Mouse (Mus musculus): ENCODE results near the gene Slc26a8.

DNA sequence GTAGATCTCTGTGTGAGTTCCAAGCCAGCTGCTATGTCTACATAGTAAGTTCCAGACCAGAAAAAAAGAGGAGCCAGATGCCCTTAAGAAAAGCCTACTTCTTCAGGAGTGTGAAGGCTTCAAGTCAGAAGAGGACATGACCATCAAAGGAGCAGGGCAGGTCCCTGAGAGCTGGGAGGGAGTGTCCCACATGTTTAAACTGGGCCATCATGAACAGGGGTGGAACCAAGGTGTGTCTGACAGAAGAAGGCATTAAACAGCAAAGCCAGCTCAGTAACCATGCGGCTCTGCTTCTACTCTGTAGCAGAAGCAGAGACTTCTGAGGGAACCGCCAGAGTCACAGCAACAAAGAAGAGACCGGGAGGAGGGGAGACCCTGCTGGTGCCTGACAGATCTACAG lies 46.3 kb downstream of the Slc26a8 start:
- TF ChIP-seq POLR2A (IDR thresholded peaks at IDR 0.05; ENCODE audit: extremely low read depth, insufficient read depth, low read length) (no peak), CTCF (IDR thresholded peaks at IDR 0.05; ENCODE audit: extremely low read depth, insufficient read depth, low read length) (no peak)
